17 mouse cellular contexts compared by ENCODE assay signal in the genomic region with DNA sequence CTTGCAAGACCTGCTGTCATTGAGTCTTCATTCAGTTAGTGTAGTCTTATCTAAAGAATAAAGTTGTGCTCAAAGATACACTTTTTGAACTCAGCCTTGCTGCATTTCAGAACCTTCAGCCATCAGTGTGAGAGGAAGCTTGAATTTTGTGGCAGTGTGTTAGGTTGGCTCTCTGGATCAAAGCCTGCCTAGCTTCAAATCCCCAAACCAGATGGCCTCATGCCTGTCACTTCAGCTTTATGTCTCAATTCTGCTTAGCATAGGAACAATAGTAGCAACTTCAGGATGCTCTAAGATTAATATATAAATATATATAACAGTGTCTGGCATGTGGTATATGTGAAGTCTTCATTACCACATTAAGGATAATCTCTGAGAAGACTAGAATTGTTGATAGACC.
"Had no signal": no experiment of that assay in that cellular context is flagged by ENCODE, and none has a peak within 500 bp of the region (broad histone marks: within the 10 kb centered on the region; RNA-seq: fewer than 3 reads in every experiment).

No protein-coding gene starts in this region.

- H3K9me3 ChIP-seq: lung, embryonic 15.5 days; megakaryocyte, embryonic 14.5 days; midbrain, embryonic 13.5 days; neural tube, embryonic 12.5 days; stomach, embryonic 15.5 days had no signal

- ATAC-seq: liver, postnatal 0 days; lung, postnatal 0 days; midbrain, embryonic 13.5 days had no signal

- DNase-seq: liver, postnatal 0 days; lung, adult 2 months; lung, postnatal 14 days; lung, postnatal 36 days; right cerebral cortex, postnatal 14 days; thymus, adult 2 months; thymus, postnatal 25 days; thymus, postnatal 4 days had no signal

- H3K27me3 ChIP-seq: lung, embryonic 15.5 days; neural tube, embryonic 12.5 days; stomach, embryonic 15.5 days had no signal

- H3K4me3 ChIP-seq: lung, embryonic 15.5 days; megakaryocyte, embryonic 14.5 days; midbrain, embryonic 13.5 days; neural tube, embryonic 12.5 days; stomach, embryonic 15.5 days had no signal

- H3K9ac ChIP-seq: liver, postnatal 0 days; lung, embryonic 15.5 days; midbrain, embryonic 13.5 days; neural tube, embryonic 12.5 days; stomach, embryonic 15.5 days had no signal

- H3K27ac ChIP-seq: lung, embryonic 15.5 days; macrophage; midbrain, embryonic 13.5 days; neural tube, embryonic 12.5 days; stomach, embryonic 15.5 days; stomach, postnatal 0 days had no signal

- H3K4me2 ChIP-seq: lung, embryonic 15.5 days; midbrain, embryonic 11.5 days; midbrain, embryonic 13.5 days; neural tube, embryonic 12.5 days; stomach, embryonic 15.5 days had no signal

- H3K36me3 ChIP-seq: lung, embryonic 15.5 days; neural tube, embryonic 12.5 days; stomach, embryonic 15.5 days had no signal
